Mouse (Mus musculus): ENCODE results near the gene Cfap61. TPM values are rescaled to one million over a fixed set of nuclear protein-coding genes. Genes with fewer than 3 reads are reported as not detected.

The Cfap61 gene
- polyA plus RNA-seq, 1 experiment from 2014 or later, result 0.88 TPM

- Histone ChIP-seq H3K4me3 (no peak overlapping the region), H3K36me3 (no peaks in the 10 kb centered on the region), H3K27me3 (ENCODE audit: low read depth, poor library complexity, severe bottlenecking) (no peaks in the 10 kb centered on the region), H3K9me3 (replicated peaks) (no peaks in the 10 kb centered on the region), H3K27ac (no peak overlapping the region), H3K4me1 (no peaks in the 10 kb centered on the region)
- 60% methylated on average over 4 of the region's 4 CpGs for WGBS
- peak; percentile 21 for DNase-seq (ENCODE audit: low spot score)
Observed at GRCm38 (mm10) chr2:145996472-145996871, 61.9 kb downstream of the Cfap61 start.

DNA sequence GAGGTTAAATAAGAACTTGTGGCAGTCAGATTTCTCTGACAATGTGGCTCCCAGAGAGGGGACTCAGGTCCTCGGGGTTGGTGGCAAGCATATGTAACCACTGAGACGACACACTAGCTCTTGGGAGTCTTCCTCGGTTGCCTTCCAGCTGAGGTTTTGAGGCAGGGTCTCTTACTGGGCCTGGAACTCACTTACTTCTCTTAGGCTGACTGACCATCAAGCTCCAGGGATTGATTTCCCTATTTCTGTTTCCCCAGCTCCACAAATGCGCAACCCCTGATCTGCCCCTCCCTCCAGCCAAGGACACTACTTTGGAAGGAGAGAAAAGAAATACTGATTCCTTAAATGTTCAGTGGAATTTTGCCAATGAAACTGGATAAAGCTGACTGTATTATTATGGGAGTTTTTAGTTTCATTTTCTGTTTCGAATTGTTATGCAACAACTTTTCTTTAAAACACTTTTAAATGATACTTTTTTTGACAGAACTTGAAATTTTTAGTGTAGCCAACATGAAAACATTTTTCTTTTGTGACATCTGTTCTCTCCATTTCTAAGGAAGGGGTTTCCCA is 63.5 kb downstream of the Cfap61 start:
- no peaks in the 10 kb centered on the region for H3K4me1 ChIP-seq
- DNase-seq (ENCODE audit: low spot score), result peak; percentile 17

DNA sequence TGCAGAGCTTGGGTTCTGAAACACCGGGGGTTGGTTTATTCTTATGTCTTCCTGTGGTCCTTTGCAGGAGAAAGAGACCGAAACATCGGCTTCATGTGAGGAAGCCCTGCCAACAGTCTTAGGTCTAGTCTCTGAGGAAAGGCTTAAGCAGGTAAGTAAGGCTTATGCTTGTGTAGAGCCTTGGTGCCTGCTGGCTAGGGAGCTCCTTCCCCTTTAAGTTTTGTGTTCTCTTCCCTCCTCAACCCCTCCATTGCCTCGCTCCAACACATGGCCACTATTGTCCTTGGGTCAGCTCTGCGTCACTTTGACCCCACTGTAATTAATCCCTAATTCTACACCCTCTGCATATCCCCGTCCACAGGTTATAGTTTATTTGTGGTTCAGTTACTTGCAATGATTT is 74.2 kb downstream of the Cfap61 start:
- H3K27me3 ChIP-seq (ENCODE audit: low read depth, poor library complexity, severe bottlenecking), result no peaks in the 10 kb centered on the region
- H3K36me3 ChIP-seq, result no peaks in the 10 kb centered on the region
- peaks cover 4% of the 10 kb centered on the region; the same call in 1 of the 2 replicates for H3K4me1 ChIP-seq
- H3K9me3 ChIP-seq (replicated peaks), result no peaks in the 10 kb centered on the region
- DNase-seq (ENCODE audit: low spot score), result peak; percentile 13
- WGBS, result 78% methylated on average over 6 of the region's 6 CpGs
- no peak overlapping the region for H3K27ac ChIP-seq
- H3K4me3 ChIP-seq, result no peak overlapping the region

More for the DNA sequence above, 63.5 kb downstream of the Cfap61 start:
- Histone ChIP-seq H3K36me3 (no peaks in the 10 kb centered on the region), H3K9me3 (replicated peaks) (no peaks in the 10 kb centered on the region), H3K27ac (no peak overlapping the region), H3K4me3 (no peak overlapping the region), H3K27me3 (ENCODE audit: low read depth, poor library complexity, severe bottlenecking) (no peaks in the 10 kb centered on the region)
- 91% methylated on average over 5 of the region's 5 CpGs for WGBS

GRCm38 (mm10) chr2:146009596-146010349 is 75.2 kb downstream of the Cfap61 start:
- no peaks in the 10 kb centered on the region for H3K9me3 ChIP-seq (replicated peaks)

DNA sequence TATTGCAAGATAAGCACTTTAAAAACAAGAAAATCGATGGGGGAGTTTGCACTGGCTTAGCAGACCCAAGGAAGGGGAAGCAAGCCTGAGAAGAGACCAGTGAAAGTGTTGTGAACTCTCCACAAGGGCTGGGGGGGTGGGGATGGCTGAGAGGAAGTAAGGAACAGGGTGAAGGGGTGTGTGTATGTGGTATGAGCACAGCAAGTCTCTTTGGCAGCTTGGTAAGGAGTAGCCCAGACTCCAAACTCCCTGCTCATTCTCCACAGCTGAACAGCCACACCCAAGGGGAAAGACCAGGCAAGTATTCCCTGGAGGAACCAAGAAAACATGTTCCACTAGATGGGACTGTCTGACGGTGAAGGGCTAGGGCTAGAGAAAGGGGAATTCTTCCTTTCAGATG is 76.2 kb downstream of the Cfap61 start:
- 67% methylated on average over 2 of the region's 2 CpGs for WGBS
- no peaks in the 10 kb centered on the region for H3K36me3 ChIP-seq
- no peak overlapping the region for H3K27ac ChIP-seq
- H3K4me1 ChIP-seq, result peaks cover 8% of the 10 kb centered on the region
- no peaks in the 10 kb centered on the region for H3K9me3 ChIP-seq (replicated peaks)
- H3K4me3 ChIP-seq, result no peak overlapping the region
- DNase-seq (ENCODE audit: low spot score), result peak; percentile 16
- no peaks in the 10 kb centered on the region for H3K27me3 ChIP-seq (ENCODE audit: low read depth, poor library complexity, severe bottlenecking)

More at GRCm38 (mm10) chr2:146009596-146010349, 75.2 kb downstream of the Cfap61 start:
- no peaks in the 10 kb centered on the region for H3K36me3 ChIP-seq
- no peak overlapping the region for H3K4me3 ChIP-seq
- no peak overlapping the region for H3K27ac ChIP-seq
- peak; percentile 23 for DNase-seq (ENCODE audit: low spot score)
- peaks cover 4% of the 10 kb centered on the region; the same call in 1 of the 2 replicates for H3K4me1 ChIP-seq
- 75% methylated on average over 2 of the region's 2 CpGs for WGBS
- no peaks in the 10 kb centered on the region for H3K27me3 ChIP-seq (ENCODE audit: low read depth, poor library complexity, severe bottlenecking)

DNA sequence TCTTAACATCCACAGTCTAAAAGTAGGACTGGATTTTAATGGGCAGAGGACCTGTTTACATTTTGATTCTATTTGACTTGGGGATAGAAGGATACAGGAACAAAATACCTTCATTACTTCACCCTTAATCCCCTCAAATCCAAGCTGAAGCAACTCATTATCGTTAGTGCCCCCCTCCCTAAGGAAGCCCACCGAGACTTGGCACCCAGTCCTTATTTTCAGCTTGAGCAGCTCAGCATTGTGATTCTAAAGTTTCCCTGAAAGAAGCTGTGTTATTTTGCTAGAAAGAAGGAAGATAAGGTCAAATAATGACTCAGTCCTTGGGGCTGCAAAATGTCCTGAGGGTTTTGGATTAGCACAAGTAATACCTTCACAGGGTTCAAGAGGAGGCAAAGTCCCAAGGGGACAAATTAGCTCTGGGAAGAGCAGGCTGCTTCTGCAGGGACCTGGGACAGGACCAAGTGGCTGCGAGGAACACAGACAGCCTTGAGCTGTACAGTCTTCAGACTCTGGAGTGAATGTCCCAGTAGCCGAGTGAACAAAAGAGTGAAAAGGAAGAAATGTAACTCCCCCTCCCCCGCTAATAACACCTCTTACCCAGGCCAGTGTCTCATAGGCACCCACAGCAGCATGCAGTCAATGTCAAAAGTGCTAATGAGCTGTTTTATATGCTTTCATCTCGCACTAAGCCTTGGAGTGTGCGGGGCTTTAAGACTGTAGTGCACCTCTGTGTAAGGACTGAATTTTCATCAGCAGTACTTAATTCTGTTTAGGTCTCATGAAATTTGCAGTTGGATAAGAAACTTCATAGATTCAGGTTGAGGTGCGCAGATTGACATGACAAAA is 81.0 kb downstream of the Cfap61 start:
- DNase-seq (ENCODE audit: low spot score), result no peak
- no peaks in the 10 kb centered on the region for H3K27me3 ChIP-seq (ENCODE audit: low read depth, poor library complexity, severe bottlenecking)
- no peak overlapping the region for H3K4me3 ChIP-seq
- no peaks in the 10 kb centered on the region for H3K9me3 ChIP-seq (replicated peaks)
- no peak overlapping the region for H3K27ac ChIP-seq
- WGBS, result 70% methylated on average over 8 of the region's 8 CpGs
- H3K4me1 ChIP-seq, result peaks cover 9% of the 10 kb centered on the region
- no peaks in the 10 kb centered on the region for H3K36me3 ChIP-seq

- WGBS, result 93% methylated on average over 6 of the region's 6 CpGs
- Histone ChIP-seq H3K36me3 (no peaks in the 10 kb centered on the region), H3K9me3 (replicated peaks) (no peaks in the 10 kb centered on the region), H3K4me3 (no peak overlapping the region), H3K27ac (no peak overlapping the region), H3K27me3 (ENCODE audit: low read depth, poor library complexity, severe bottlenecking) (no peaks in the 10 kb centered on the region), H3K4me1 (no peaks in the 10 kb centered on the region)
- no peak for DNase-seq (ENCODE audit: low spot score)
Observed at GRCm38 (mm10) chr2:146022846-146023245, 88.3 kb downstream of the Cfap61 start.

GRCm38 (mm10) chr2:146043640-146044039 is 109.1 kb downstream of the Cfap61 start:
- no peaks in the 10 kb centered on the region for H3K9me3 ChIP-seq (replicated peaks)

DNA sequence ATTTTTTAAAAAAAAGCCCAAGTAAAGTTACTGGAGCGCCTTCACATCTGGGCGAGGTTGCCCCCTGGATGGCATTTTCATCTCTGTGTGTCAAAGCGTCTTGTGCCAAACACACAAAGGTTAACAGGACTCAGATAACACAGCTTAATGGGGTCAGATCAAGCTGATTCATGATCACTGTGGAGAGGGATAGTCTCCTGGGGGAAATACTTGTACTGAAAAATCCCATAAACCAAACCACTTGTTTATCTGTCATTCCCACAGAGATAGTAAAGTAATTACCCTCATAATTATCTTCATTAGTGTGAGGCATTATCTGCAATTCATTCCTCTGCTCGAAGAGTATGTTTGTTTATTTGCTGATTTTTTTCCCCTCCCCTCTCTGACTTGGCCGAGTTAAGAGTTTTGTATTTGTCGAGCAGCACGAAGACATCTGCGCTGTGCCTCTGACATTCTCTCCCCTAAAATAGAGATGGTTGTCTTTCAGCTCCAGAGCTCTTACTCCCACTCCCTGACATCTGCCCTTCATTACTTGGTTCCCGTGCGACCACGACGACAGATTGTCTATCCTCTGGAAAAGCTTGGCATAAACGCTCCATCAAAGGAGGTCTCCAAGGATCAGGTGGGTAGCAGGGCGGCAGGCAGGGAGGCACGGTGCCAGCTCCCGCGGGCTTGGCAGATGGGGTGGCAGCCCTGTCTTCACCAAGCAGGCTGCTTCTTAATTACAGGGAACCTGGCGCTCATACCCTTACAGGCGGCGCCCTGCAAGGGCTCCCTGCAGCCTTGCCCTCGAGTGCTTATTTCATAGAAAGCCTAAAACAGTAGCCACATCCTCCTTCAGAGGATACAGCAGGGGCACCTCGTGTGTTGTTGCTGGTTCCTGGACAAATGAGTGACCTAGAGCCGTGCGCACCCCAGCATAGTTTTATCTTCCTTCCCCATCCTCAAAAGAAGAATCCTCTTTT is 110.6 kb downstream of the Cfap61 start:
- no peaks in the 10 kb centered on the region for H3K9me3 ChIP-seq (replicated peaks)
- no peak overlapping the region for H3K4me3 ChIP-seq
- H3K4me1 ChIP-seq, result peaks cover 13% of the 10 kb centered on the region
- 44% methylated on average over 24 of the region's 24 CpGs for WGBS
- no peak for DNase-seq (ENCODE audit: low spot score)
- no peak overlapping the region for H3K27ac ChIP-seq
- H3K27me3 ChIP-seq (ENCODE audit: low read depth, poor library complexity, severe bottlenecking), result no peaks in the 10 kb centered on the region
- no peaks in the 10 kb centered on the region for H3K36me3 ChIP-seq

More at GRCm38 (mm10) chr2:146043640-146044039, 109.1 kb downstream of the Cfap61 start:
- WGBS, result 92% methylated on average over 5 of the region's 5 CpGs
- Histone ChIP-seq H3K27me3 (ENCODE audit: low read depth, poor library complexity, severe bottlenecking) (no peaks in the 10 kb centered on the region), H3K27ac (no peak overlapping the region), H3K4me1 (peaks cover 13% of the 10 kb centered on the region), H3K4me3 (no peak overlapping the region), H3K36me3 (no peaks in the 10 kb centered on the region)
- no peak for DNase-seq (ENCODE audit: low spot score)

- Histone ChIP-seq H3K36me3 (no peaks in the 10 kb centered on the region), H3K27me3 (ENCODE audit: low read depth, poor library complexity, severe bottlenecking) (no peaks in the 10 kb centered on the region), H3K27ac (no peak overlapping the region), H3K4me1 (peaks cover 16% of the 10 kb centered on the region), H3K9me3 (replicated peaks) (no peaks in the 10 kb centered on the region), H3K4me3 (no peak overlapping the region)
- no peak for DNase-seq (ENCODE audit: low spot score)
- 82% methylated on average over 4 of the region's 4 CpGs for WGBS
Observed at GRCm38 (mm10) chr2:146047691-146048090, 113.1 kb downstream of the Cfap61 start.

DNA sequence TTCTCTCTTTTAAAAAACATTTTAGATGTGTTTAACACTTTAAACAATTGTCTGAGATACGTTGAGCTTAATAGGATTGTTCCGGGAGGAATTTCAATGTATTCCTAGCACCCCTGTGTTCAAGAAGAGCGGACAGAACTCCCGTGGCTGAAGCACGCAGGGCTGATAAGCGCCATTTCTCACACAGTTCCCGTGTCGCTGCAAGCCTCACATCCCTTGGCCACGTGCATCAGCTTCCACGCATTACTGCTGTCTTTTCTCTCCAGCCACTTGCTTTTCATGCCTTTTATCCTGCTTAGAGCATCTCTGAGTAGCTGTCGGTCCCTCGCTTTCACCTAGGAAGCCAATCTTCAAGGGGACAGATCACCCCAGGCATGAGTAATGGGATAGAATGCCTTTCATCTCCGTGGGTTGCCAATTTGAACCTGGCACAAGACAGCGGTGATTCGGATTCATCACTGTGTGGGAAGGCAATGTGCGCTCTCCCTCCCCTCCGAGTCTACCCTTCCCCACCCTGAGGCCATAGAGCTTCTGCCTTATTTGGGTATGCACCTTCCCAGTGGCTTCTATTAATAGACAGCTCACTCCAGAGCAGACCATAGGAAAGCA is 113.7 kb downstream of the Cfap61 start:
- Histone ChIP-seq H3K27me3 (ENCODE audit: low read depth, poor library complexity, severe bottlenecking) (no peaks in the 10 kb centered on the region), H3K4me1 (peaks cover 16% of the 10 kb centered on the region), H3K27ac (no peak overlapping the region), H3K9me3 (replicated peaks) (no peaks in the 10 kb centered on the region), H3K4me3 (no peak overlapping the region), H3K36me3 (no peaks in the 10 kb centered on the region)
- 70% methylated on average over 17 of the region's 17 CpGs for WGBS
- DNase-seq (ENCODE audit: low spot score), result no peak

- WGBS, result 85% methylated on average over 5 of the region's 5 CpGs
- Histone ChIP-seq H3K36me3 (no peaks in the 10 kb centered on the region), H3K27me3 (ENCODE audit: low read depth, poor library complexity, severe bottlenecking) (no peaks in the 10 kb centered on the region), H3K27ac (no peak overlapping the region), H3K4me1 (peaks cover 20% of the 10 kb centered on the region), H3K4me3 (no peak overlapping the region), H3K9me3 (replicated peaks) (no peaks in the 10 kb centered on the region)
- no peak for DNase-seq (ENCODE audit: low spot score)
Observed at GRCm38 (mm10) chr2:146049339-146049738, 114.8 kb downstream of the Cfap61 start.
